Comparison of ENCODE assay signal across 21 mouse cellular contexts in the genomic region with DNA sequence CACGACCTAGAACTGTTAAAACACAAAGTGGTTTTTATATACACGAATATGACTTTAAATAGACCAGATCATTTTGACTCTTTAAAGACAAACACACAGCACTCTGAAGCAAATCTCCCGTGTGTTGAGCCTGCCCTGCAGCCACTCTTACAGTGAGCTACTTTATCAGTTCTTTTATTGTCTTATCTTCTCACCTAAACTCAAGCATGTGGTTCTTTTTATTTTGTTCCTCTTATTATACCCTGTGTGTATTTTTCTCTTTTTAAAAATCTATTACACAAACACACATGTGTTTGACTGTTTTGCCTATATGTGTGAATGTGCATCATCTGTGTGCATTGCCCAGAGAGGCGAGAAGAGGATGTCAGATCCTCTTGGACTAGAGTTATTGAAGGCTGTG. TPM values are rescaled to one million over a fixed set of nuclear protein-coding genes. Genes with fewer than 3 reads are reported as not detected.
DNase-seq lines count a peak whose midpoint lies in the region; ATAC-seq and TF ChIP-seq lines count a peak whose summit lies in the region.
"Had no signal": no experiment of that assay in that cellular context is flagged by ENCODE, and none has a peak within 500 bp of the region (broad histone marks: within the 10 kb centered on the region; RNA-seq: fewer than 3 reads in every experiment).

No protein-coding gene starts in this region.

- TF ChIP-seq CTCF in MEL (IDR thresholded peaks at IDR 0.05 in 2 of 3, conservative IDR thresholded peaks at IDR 0.05 in 1 of 3; ENCODE audit: control insufficient read depth in 1 of 3, insufficient read depth in 1 of 3, low read depth in 2 of 3, low read length in 3 of 3, poor library complexity in 1 of 3, severe bottlenecking in 1 of 3): no peak

- peak; percentile 3 to 61; a peak in 2 of 4 replicates for TF ChIP-seq EP300 in MEL (IDR thresholded peaks at IDR 0.05; ENCODE audit: low read depth in 1 of 2, low read length in 2 of 2)

- H3K9me3 ChIP-seq in MEL (replicated peaks; ENCODE audit: insufficient read depth, low read length): no peaks in the 10 kb centered on the region
- H3K9me3 ChIP-seq: G1E had no signal

- TF ChIP-seq POLR2A in MEL (IDR thresholded peaks at IDR 0.05; ENCODE audit: control insufficient read depth in 1 of 2, insufficient read depth in 1 of 2, low read depth in 1 of 2, low read length in 2 of 2, poor library complexity in 1 of 2): no peak

- TF ChIP-seq RAD21 in MEL (IDR thresholded peaks at IDR 0.05; ENCODE audit: low read depth, low read length): no peak

- no peaks in the 10 kb centered on the region for H3K27me3 ChIP-seq in MEL (ENCODE audit: control insufficient read depth in 1 of 2, insufficient read depth in 2 of 2, low read length in 2 of 2)
- H3K27me3 ChIP-seq: CH12.LX, Patski had no signal

- ATAC-seq in erythroblast, adult 5-6 weeks (replicated peaks; ENCODE audit: low FRiP score, poor library complexity, severe bottlenecking): no peak
- ATAC-seq: activated CD4-positive, CD25-positive, alpha-beta regulatory T cell, adult 4 months; CD4-positive, CD25-positive, alpha-beta regulatory T cell, adult 4 months; Patski had no signal

- H3K27ac ChIP-seq in MEL (ENCODE audit: control insufficient read depth, low read depth, low read length): no peak overlapping the region

- H3K36me3 ChIP-seq in MEL (ENCODE audit: control insufficient read depth in 1 of 2, insufficient read depth in 2 of 2, low read length in 2 of 2): peaks cover 0 to 12% of the 10 kb centered on the region in 2 experiments; a peak in 2 of 4 replicates

- H3K4me1 ChIP-seq in MEL (ENCODE audit: control insufficient read depth in 1 of 2, insufficient read depth in 2 of 2, low read length in 2 of 2): peaks cover 5% of the 10 kb centered on the region in 2 experiments

- H3K9ac ChIP-seq in MEL (ENCODE audit: control insufficient read depth, low read depth, low read length, poor library complexity, severe bottlenecking): no peak overlapping the region

- H3K79me2 ChIP-seq in MEL (ENCODE audit: control insufficient read depth, insufficient read depth, low read length, poor library complexity): peaks cover 3% of the 10 kb centered on the region

- DNase-seq in MEL (ENCODE audit: low read depth, low spot score): peak; percentile 40
- DNase-seq in MEL-GATA-1-ER (ENCODE audit: extremely low read depth, low read depth): peak; percentile 4
- no peak for DNase-seq in ovary, postnatal 36 days (ENCODE audit: low spot score)
- DNase-seq: adrenal gland, adult 2 months; adrenal gland, adult 8-10 months; adrenal gland, postnatal 10 days; adrenal gland, postnatal 14 days; adrenal gland, postnatal 25 days; adrenal gland, postnatal 36 days; B cell, adult 2 months; cerebellum, adult 11 months; cerebellum, adult 11-12 months; cerebellum, adult 18-20 months; cerebellum, adult 2 months; cerebellum, adult 8-10 months had no signal

- H3K4me3 ChIP-seq in MEL (ENCODE audit: control insufficient read depth in 1 of 2, insufficient read depth in 1 of 2, low read depth in 2 of 2, low read length in 2 of 2): no peak overlapping the region

TF ChIP-seq in MEL, 35 proteins besides CTCF, POLR2A, EP300 and RAD21:
- TF ChIP-seq SIN3A (IDR thresholded peaks at IDR 0.05; ENCODE audit: low read length): peak; percentile 50
- TF ChIP-seq ETS1 (IDR thresholded peaks at IDR 0.05; ENCODE audit: low read depth, low read length): no peak; the same call in 1 of the 2 replicates
- peak; percentile 73; the same call in 1 of the 2 replicates for TF ChIP-seq MXI1 (IDR thresholded peaks at IDR 0.05; ENCODE audit: low read depth, low read length)
- TF ChIP-seq RCOR1 (IDR thresholded peaks at IDR 0.05; ENCODE audit: low read depth, low read length): no peak
- no peak for TF ChIP-seq USF1 (IDR thresholded peaks at IDR 0.05; ENCODE audit: low read depth, low read length)
- TF ChIP-seq MAX (IDR thresholded peaks at IDR 0.05; ENCODE audit: low read length): peak; percentile 49; the same call in 1 of the 2 replicates
- TF ChIP-seq MYC (IDR thresholded peaks at IDR 0.05; ENCODE audit: low read depth, low read length): 0 out of 2 replicates have a peak, but pooled peaks have one; percentile 66
- TF ChIP-seq ZMIZ1 (IDR thresholded peaks at IDR 0.05; ENCODE audit: low read depth, low read length): no peak
- TF ChIP-seq GATA1 (IDR thresholded peaks at IDR 0.05; ENCODE audit: low read depth, low read length): peak; percentile 81
TF ChIP-seq in MEL: peak in this region for 5.

RNA-seq across cellular contexts. Expression of a gene that starts 50.1 kb away (rescaled TPM):
- total RNA-seq in MEL (2012; rRNA removed): 14.3 and 15.1 TPM in 2 replicates
- 10 to 100 TPM in 1 of 2 experiments, not detected in 1; 15.4 TPM for polyA plus RNA-seq in MEL (2012; ENCODE audit: insufficient read depth in 1 of 2, insufficient read length in 2 of 2, low read depth in 1 of 2, low replicate concordance in 2 of 2, missing spikeins in 1 of 2)
- total RNA-seq in erythroblast, adult 5-6 weeks (2015; ENCODE audit: low replicate concordance): 10.2 and 11.9 TPM in 2 replicates
- 20.6 and 27.3 TPM in 2 replicates for total RNA-seq in erythroblast, adult 5-6 weeks (2017; ENCODE audit: low replicate concordance)
